Mouse (Mus musculus): ENCODE data around the gene Olfr1411.

DNA sequence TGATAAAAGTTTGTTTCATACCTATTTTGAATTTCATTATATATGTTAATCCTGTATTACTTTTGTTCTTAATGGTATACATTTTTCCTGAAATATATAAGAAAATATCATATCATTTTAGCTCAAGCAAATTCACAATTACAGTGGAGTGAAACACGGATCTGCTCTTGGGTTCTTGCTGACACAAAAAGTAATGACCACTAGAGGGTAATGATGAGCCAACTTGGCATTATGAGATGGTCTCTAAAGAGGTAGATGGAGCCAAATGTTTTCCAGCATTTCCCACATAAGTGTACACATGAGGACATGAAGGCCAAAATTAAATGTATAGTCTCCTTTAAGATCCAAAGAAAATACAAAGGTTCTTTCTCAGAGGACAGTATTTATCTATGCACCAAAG lies 20.3 kb downstream of the Olfr1411 start:
- TF ChIP-seq CTCF (IDR thresholded peaks at IDR 0.05 in 2 of 3, conservative IDR thresholded peaks at IDR 0.05 in 1 of 3; ENCODE audit: control insufficient read depth in 1 of 3, insufficient read depth in 1 of 3, low read depth in 2 of 3, low read length in 3 of 3, poor library complexity in 1 of 3, severe bottlenecking in 1 of 3): peak; percentile 16 to 85 (median 57); a peak in 5 of 6 replicates
- no peak for TF ChIP-seq HCFC1 (IDR thresholded peaks at IDR 0.05; ENCODE audit: low read depth, low read length)
